Mouse (Mus musculus): Measurements from ENCODE around the gene Tbx3. TPM values are rescaled to one million over a fixed set of nuclear protein-coding genes. Genes with fewer than 3 reads are reported as not detected.

The Tbx3 gene
- polyA plus RNA-seq, 1 experiment, result 4.5 TPM

- TF ChIP-seq USF1 (IDR thresholded peaks at IDR 0.05; ENCODE audit: low read depth) (no peak), CEBPB (IDR thresholded peaks at IDR 0.05; ENCODE audit: low read depth) (no peak), MAX (IDR thresholded peaks at IDR 0.05) (no peak), MYOD1 (IDR thresholded peaks at IDR 0.05; ENCODE audit: control insufficient read depth, insufficient read length, low read depth) (no peak), CTCF (IDR thresholded peaks at IDR 0.05; ENCODE audit: control insufficient read depth, insufficient read depth, insufficient read length) (no peak)
- Histone ChIP-seq H3K4me3 (ENCODE audit: insufficient read depth, poor library complexity, severe bottlenecking) (no peak overlapping the region), H3K27me3 (ENCODE audit: control insufficient read depth, insufficient read depth, insufficient read length) (peaks cover 4% of the 10 kb centered on the region), H3K79me3 (ENCODE audit: low read depth) (no peaks in the 10 kb centered on the region), H3K36me3 (ENCODE audit: control insufficient read depth, insufficient read depth) (no peaks in the 10 kb centered on the region), H3K79me2 (ENCODE audit: control insufficient read depth, insufficient read depth) (no peaks in the 10 kb centered on the region), H3ac (ENCODE audit: control insufficient read depth, insufficient read length, low read depth) (no peak overlapping the region)
These were observed 9.7 kb upstream of the Tbx3 start for GRCm38 (mm10) chr5:119660526-119661410.

GRCm38 (mm10) chr5:119661474-119661873, 9.0 kb upstream of the Tbx3 start:
- Histone ChIP-seq H3K4me3 (ENCODE audit: insufficient read depth, poor library complexity, severe bottlenecking) (no peak overlapping the region), H3K79me2 (ENCODE audit: control insufficient read depth, insufficient read depth) (no peaks in the 10 kb centered on the region), H3K27me3 (ENCODE audit: control insufficient read depth, insufficient read depth, insufficient read length) (peaks cover 4% of the 10 kb centered on the region), H3K79me3 (ENCODE audit: low read depth) (no peaks in the 10 kb centered on the region), H3K36me3 (ENCODE audit: control insufficient read depth, insufficient read depth) (no peaks in the 10 kb centered on the region), H3ac (ENCODE audit: control insufficient read depth, insufficient read length, low read depth) (no peak overlapping the region)
- TF ChIP-seq MYOG (IDR thresholded peaks at IDR 0.05; ENCODE audit: control insufficient read depth, extremely low read depth, insufficient read length) (no peak), MYOD1 (IDR thresholded peaks at IDR 0.05; ENCODE audit: control insufficient read depth, insufficient read length, low read depth) (no peak), CEBPB (IDR thresholded peaks at IDR 0.05; ENCODE audit: low read depth) (no peak), MAX (IDR thresholded peaks at IDR 0.05) (no peak), FOSL1 (IDR thresholded peaks at IDR 0.05; ENCODE audit: insufficient read depth, low read length, poor library complexity, severe bottlenecking) (no peak), CTCF (IDR thresholded peaks at IDR 0.05; ENCODE audit: control insufficient read depth, insufficient read depth, insufficient read length) (no peak)

GRCm38 (mm10) chr5:119662326-119662725, 8.1 kb upstream of the Tbx3 start:
- Histone ChIP-seq H3K4me3 (ENCODE audit: insufficient read depth, poor library complexity, severe bottlenecking) (no peak overlapping the region), H3K36me3 (ENCODE audit: control insufficient read depth, insufficient read depth) (no peaks in the 10 kb centered on the region), H3K79me3 (ENCODE audit: low read depth) (no peaks in the 10 kb centered on the region), H3K79me2 (ENCODE audit: control insufficient read depth, insufficient read depth) (no peaks in the 10 kb centered on the region), H3ac (ENCODE audit: control insufficient read depth, insufficient read length, low read depth) (no peak overlapping the region), H3K27me3 (ENCODE audit: control insufficient read depth, insufficient read depth, insufficient read length) (peaks cover 4% of the 10 kb centered on the region)
- TF ChIP-seq MYOD1 (IDR thresholded peaks at IDR 0.05; ENCODE audit: control insufficient read depth, insufficient read length, low read depth), result no peak
- no peak for TF ChIP-seq CEBPB (IDR thresholded peaks at IDR 0.05; ENCODE audit: low read depth)
- TF ChIP-seq CTCF (IDR thresholded peaks at IDR 0.05; ENCODE audit: control insufficient read depth, insufficient read depth, insufficient read length), result no peak
- TF ChIP-seq MAX (IDR thresholded peaks at IDR 0.05), result no peak
- no peak for TF ChIP-seq FOSL1 (IDR thresholded peaks at IDR 0.05; ENCODE audit: insufficient read depth, low read length, poor library complexity, severe bottlenecking)
- no peak for TF ChIP-seq USF1 (IDR thresholded peaks at IDR 0.05; ENCODE audit: low read depth)
- no peak for TF ChIP-seq MYOG (IDR thresholded peaks at IDR 0.05; ENCODE audit: control insufficient read depth, extremely low read depth, insufficient read length)

GRCm38 (mm10) chr5:119662731-119663130, 7.7 kb upstream of the Tbx3 start:
- no peaks in the 10 kb centered on the region for H3K36me3 ChIP-seq (ENCODE audit: control insufficient read depth, insufficient read depth)

GRCm38 (mm10) chr5:119663241-119663640, 7.2 kb upstream of the Tbx3 start:
- H3K36me3 ChIP-seq (ENCODE audit: control insufficient read depth, insufficient read depth), result no peaks in the 10 kb centered on the region
- H3K79me2 ChIP-seq (ENCODE audit: control insufficient read depth, insufficient read depth), result no peaks in the 10 kb centered on the region
- H3K4me3 ChIP-seq (ENCODE audit: insufficient read depth, poor library complexity, severe bottlenecking), result no peak overlapping the region
- no peaks in the 10 kb centered on the region for H3K79me3 ChIP-seq (ENCODE audit: low read depth)
- H3K27me3 ChIP-seq (ENCODE audit: control insufficient read depth, insufficient read depth, insufficient read length), result no peaks in the 10 kb centered on the region
- TF ChIP-seq MYOG (IDR thresholded peaks at IDR 0.05; ENCODE audit: control insufficient read depth, extremely low read depth, insufficient read length) (no peak), USF1 (IDR thresholded peaks at IDR 0.05; ENCODE audit: low read depth) (no peak), MAX (IDR thresholded peaks at IDR 0.05) (no peak), MYOD1 (IDR thresholded peaks at IDR 0.05; ENCODE audit: control insufficient read depth, insufficient read length, low read depth) (no peak), CTCF (IDR thresholded peaks at IDR 0.05; ENCODE audit: control insufficient read depth, insufficient read depth, insufficient read length) (no peak)
- no peak overlapping the region for H3ac ChIP-seq (ENCODE audit: control insufficient read depth, insufficient read length, low read depth)

More at GRCm38 (mm10) chr5:119662731-119663130, 7.7 kb upstream of the Tbx3 start:
- Histone ChIP-seq H3ac (ENCODE audit: control insufficient read depth, insufficient read length, low read depth) (no peak overlapping the region), H3K4me3 (ENCODE audit: insufficient read depth, poor library complexity, severe bottlenecking) (no peak overlapping the region), H3K27me3 (ENCODE audit: control insufficient read depth, insufficient read depth, insufficient read length) (peaks cover 3% of the 10 kb centered on the region), H3K79me2 (ENCODE audit: control insufficient read depth, insufficient read depth) (no peaks in the 10 kb centered on the region), H3K79me3 (ENCODE audit: low read depth) (no peaks in the 10 kb centered on the region)
- TF ChIP-seq FOSL1 (IDR thresholded peaks at IDR 0.05; ENCODE audit: insufficient read depth, low read length, poor library complexity, severe bottlenecking) (no peak), MAX (IDR thresholded peaks at IDR 0.05) (no peak)

- H3K4me3 ChIP-seq (ENCODE audit: insufficient read depth, poor library complexity, severe bottlenecking), result no peak overlapping the region
- no peak for TF ChIP-seq FOSL1 (IDR thresholded peaks at IDR 0.05; ENCODE audit: insufficient read depth, low read length, poor library complexity, severe bottlenecking)
- no peak for TF ChIP-seq MAX (IDR thresholded peaks at IDR 0.05)
- TF ChIP-seq CTCF (IDR thresholded peaks at IDR 0.05; ENCODE audit: control insufficient read depth, insufficient read depth, insufficient read length), result no peak
- H3K36me3 ChIP-seq (ENCODE audit: control insufficient read depth, insufficient read depth), result no peaks in the 10 kb centered on the region
- H3K79me2 ChIP-seq (ENCODE audit: control insufficient read depth, insufficient read depth), result no peaks in the 10 kb centered on the region
- no peak overlapping the region for H3ac ChIP-seq (ENCODE audit: control insufficient read depth, insufficient read length, low read depth)
- H3K79me3 ChIP-seq (ENCODE audit: low read depth), result no peaks in the 10 kb centered on the region
- H3K27me3 ChIP-seq (ENCODE audit: control insufficient read depth, insufficient read depth, insufficient read length), result no peaks in the 10 kb centered on the region
These were observed 6.7 kb upstream of the Tbx3 start for GRCm38 (mm10) chr5:119663747-119664146.
